Mouse (Mus musculus) ES-E14 (cell line): ENCODE data around the gene Hsd17b6. TPM values are rescaled to one million over a fixed set of nuclear protein-coding genes. Genes with fewer than 3 reads are reported as not detected.
A peak's percentile ranks its signal among the peaks of the same experiment; 100 is the strongest.

Source experiments
- DNase-seq: peaks from one replicate; pipeline ENCODE4 v3.0.0-alpha.2; 2013; ENCODE audit warnings: low read depth, low spot score
- H3K27ac ChIP-seq: 2 replicates; pipeline ENCODE4 v1.5.1; 2012; ENCODE audit warnings: low read depth, mild to moderate bottlenecking, low read length, moderate library complexity, mixed read lengths; ENCODE audit not compliant: poor library complexity, insufficient read depth, severe bottlenecking
- H3K36me3 ChIP-seq: 2 replicates; pipeline ENCODE4 v1.6.1; 2012; ENCODE audit warnings: mild to moderate bottlenecking, low read length, moderate library complexity, mixed read lengths; ENCODE audit not compliant: control insufficient read depth, poor library complexity, insufficient read depth, severe bottlenecking
- H3K4me1 ChIP-seq, 2 experiments: fragments of 150-350 bp in 1 of 2; sonication (generic) in 1 of 2; 2 replicates each; pipeline ENCODE4 v1.6.1; 2012; ENCODE audit warnings: low read length in 2 of 2, mild to moderate bottlenecking in 1 of 2, mixed read lengths in 1 of 2; ENCODE audit not compliant: control insufficient read depth in 2 of 2, insufficient read depth in 2 of 2, poor library complexity in 1 of 2
- H3K4me3 ChIP-seq, 2 experiments: fragments of 150-350 bp in 1 of 2; sonication (generic) in 1 of 2; 2 replicates each; pipeline ENCODE4 v1.5.1; 2012; ENCODE audit warnings: low read length in 2 of 2, low read depth in 1 of 2, mild to moderate bottlenecking in 1 of 2, mixed read lengths in 1 of 2; ENCODE audit not compliant: insufficient read depth in 1 of 2, poor library complexity in 1 of 2, severe bottlenecking in 1 of 2
- H3K9ac ChIP-seq: 2 replicates; pipeline ENCODE4 v1.6.1; 2012; ENCODE audit warnings: low read depth, mild to moderate bottlenecking, low read length, mixed read lengths; ENCODE audit not compliant: poor library complexity, insufficient read depth, severe bottlenecking
- H3K9me3 ChIP-seq: fragments of 150-350 bp; sonication (generic); 2 replicates; pipeline ENCODE4 v1.6.1; 2012; ENCODE audit warnings: low read depth, mild to moderate bottlenecking, low read length; ENCODE audit not compliant: control insufficient read depth, insufficient read depth
- CHD2 ChIP-seq: IDR thresholded peaks from 2 replicates; pipeline ENCODE4 v1.6.1; 2014; ENCODE audit warnings: mild to moderate bottlenecking, low read depth, low read length, inconsistent platforms
- HCFC1 ChIP-seq: IDR thresholded peaks from 2 replicates; pipeline ENCODE4 v1.6.1; 2012; ENCODE audit warnings: low read length, inconsistent platforms, borderline replicate concordance; ENCODE audit not compliant: insufficient read depth
- MAFK ChIP-seq: IDR thresholded peaks from 2 replicates; pipeline ENCODE4 v1.6.1; 2014; ENCODE audit warnings: mild to moderate bottlenecking, low read depth, low read length, inconsistent platforms; ENCODE audit not compliant: insufficient read depth
- ZC3H11A ChIP-seq: IDR thresholded peaks from 2 replicates; pipeline ENCODE4 v1.6.1; 2012; ENCODE audit warnings: low read depth, mild to moderate bottlenecking, inconsistent platforms, low read length, borderline replicate concordance
- ZNF384 ChIP-seq: IDR thresholded peaks from 2 replicates; pipeline ENCODE4 v1.6.1; 2012; ENCODE audit warnings: low read depth, low read length, inconsistent platforms
- in situ Hi-C, 2 experiments: fragments of 600-800 bp; cut with MboI; formaldehyde crosslinking; loops; one replicate each; pipeline ENCODE4 v1.15.1; 2025; ENCODE audit warnings: low sequenced_read_pairs in 2 of 2, inconsistent platforms in 1 of 2; ENCODE audit not compliant: unreplicated experiment in 2 of 2
- total RNA-seq: library from RNA; depleted of rRNA; stranded (reverse); fragments of 300-350 nt; gene quantifications from 2 replicates; pipeline ENCODE4 v1.2.3, GENCODE M21; 2012

The Hsd17b6 gene
- total RNA-seq, 1 experiment: 0.22 TPM

DNA sequence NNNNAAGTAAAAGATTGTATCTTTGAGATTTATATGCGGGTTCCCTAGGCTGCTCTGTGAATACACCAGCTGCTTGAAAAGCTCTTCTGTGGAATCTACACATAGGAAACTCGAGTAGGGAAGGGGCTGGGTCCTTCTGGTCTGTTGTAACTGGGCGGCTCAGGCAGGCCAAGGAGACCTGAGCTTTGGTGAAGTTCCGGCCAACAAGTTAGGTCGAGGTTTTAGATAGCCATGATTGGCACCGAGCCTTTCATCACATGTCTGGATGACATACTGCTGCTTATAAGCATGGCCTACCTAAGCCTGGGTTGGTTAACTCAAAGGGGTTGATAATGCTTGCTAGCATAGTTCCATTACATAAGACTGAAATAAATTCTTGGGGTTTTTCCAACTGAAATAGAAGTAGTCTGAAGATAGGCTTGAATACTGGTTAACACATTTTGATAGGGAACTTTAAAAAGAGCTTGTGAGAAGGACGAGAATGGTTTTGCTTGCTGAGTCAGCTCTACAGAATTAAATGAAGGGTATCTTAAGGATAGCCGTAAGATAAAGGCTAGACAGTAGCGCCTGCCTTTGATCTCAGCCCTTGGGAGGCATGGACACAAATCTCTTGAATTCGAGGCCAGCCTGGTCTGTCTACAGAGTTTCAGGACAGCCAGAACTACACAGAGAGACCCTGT is 29.5 kb upstream of the Hsd17b6 start:
- H3K9ac ChIP-seq: peak overlapping the region; percentile 100
- in situ Hi-C loops: no loop called here
- TF ChIP-seq MAFK: peak; percentile 72; the same call in 1 of the 2 replicates
- TF ChIP-seq HCFC1: no peak
- TF ChIP-seq ZC3H11A: no peak
- peaks cover 5 to 20% of the 10 kb centered on the region in 2 experiments; a peak in 3 of 4 replicates for H3K4me1 ChIP-seq
- no peak for DNase-seq
- peak overlapping the region; percentile 93 to 98 for H3K4me3 ChIP-seq
- peaks cover 43% of the 10 kb centered on the region for H3K36me3 ChIP-seq
- H3K27ac ChIP-seq: peak overlapping the region; percentile 60
- H3K9me3 ChIP-seq: no peaks in the 10 kb centered on the region

DNA sequence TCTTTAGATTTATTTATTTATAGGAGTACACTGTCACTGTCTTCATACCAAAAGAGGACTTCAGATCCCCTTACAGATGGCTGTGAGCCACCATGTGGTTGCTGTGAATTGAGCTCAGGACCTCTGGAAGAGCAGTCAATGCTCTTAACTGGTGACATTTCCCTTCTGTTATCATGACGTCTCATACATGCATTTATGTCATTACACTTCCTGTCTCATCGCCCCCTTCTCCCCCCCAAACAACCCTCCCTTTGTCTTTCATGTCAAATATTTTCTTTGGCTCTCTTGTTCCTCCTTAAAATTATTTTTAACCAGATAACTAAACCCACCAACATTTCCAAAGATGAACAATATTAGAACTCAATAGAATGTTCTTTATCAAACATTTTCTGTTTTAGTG is 23.4 kb upstream of the Hsd17b6 start:
- Histone ChIP-seq H3K4me1 (peaks cover 0 to 4% of the 10 kb centered on the region in 2 experiments; a peak in 1 of 4 replicates), H3K4me3 (no peak overlapping the region), H3K9me3 (no peaks in the 10 kb centered on the region), H3K9ac (no peak overlapping the region), H3K27ac (no peak overlapping the region), H3K36me3 (peaks cover 15% of the 10 kb centered on the region)
- no peak for DNase-seq
- in situ Hi-C loops: no loop called here
- TF ChIP-seq CHD2: no peak
- TF ChIP-seq MAFK: no peak
- TF ChIP-seq ZC3H11A: no peak
- no peak for TF ChIP-seq ZNF384
- no peak for TF ChIP-seq HCFC1

GRCm38 (mm10) chr10:128029931-128030330 is 22.5 kb upstream of the Hsd17b6 start:
- Histone ChIP-seq H3K36me3 (peaks cover 21% of the 10 kb centered on the region), H3K9ac (no peak overlapping the region), H3K4me3 (no peak overlapping the region), H3K9me3 (no peaks in the 10 kb centered on the region), H3K4me1 (peaks cover 0 to 4% of the 10 kb centered on the region in 2 experiments; a peak in 1 of 4 replicates), H3K27ac (no peak overlapping the region)
- in situ Hi-C loops: no loop called here
- no peak for TF ChIP-seq ZNF384
- TF ChIP-seq ZC3H11A: no peak
- no peak for TF ChIP-seq CHD2
- TF ChIP-seq MAFK: no peak
- no peak for TF ChIP-seq HCFC1
- no peak for DNase-seq

DNA sequence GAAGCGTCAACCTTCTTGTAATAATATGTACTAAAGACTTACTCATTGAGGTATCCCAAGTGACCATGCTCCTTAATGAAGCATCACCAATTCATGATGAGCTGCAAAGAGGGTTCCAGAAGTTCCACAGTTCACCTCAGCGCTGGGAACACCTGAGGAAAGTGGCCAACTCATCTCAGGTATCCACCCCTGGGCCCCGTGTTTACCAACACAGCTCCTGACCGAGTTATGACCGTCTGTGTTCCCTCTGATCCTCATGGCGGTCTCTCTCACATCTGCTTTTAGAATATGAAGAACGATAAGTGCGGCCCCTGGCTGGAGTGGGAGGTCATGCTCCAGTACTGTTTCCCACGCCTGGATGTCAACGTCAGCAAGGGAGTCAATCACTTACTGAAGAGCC is 16.1 kb upstream of the Hsd17b6 start:
- no peak for TF ChIP-seq ZC3H11A
- TF ChIP-seq ZNF384: no peak
- TF ChIP-seq MAFK: no peak
- no peak for TF ChIP-seq HCFC1
- TF ChIP-seq CHD2: no peak
- H3K9ac ChIP-seq: no peak overlapping the region
- no peak for DNase-seq
- H3K9me3 ChIP-seq: no peaks in the 10 kb centered on the region
- no peaks in the 10 kb centered on the region for H3K4me1 ChIP-seq
- in situ Hi-C loops: no loop called here
- H3K4me3 ChIP-seq: no peak overlapping the region
- peaks cover 44% of the 10 kb centered on the region for H3K36me3 ChIP-seq
- H3K27ac ChIP-seq: no peak overlapping the region

GRCm38 (mm10) chr10:128022196-128022595 is 14.8 kb upstream of the Hsd17b6 start:
- TF ChIP-seq ZC3H11A: no peak
- no peak for TF ChIP-seq HCFC1
- TF ChIP-seq MAFK: no peak
- no peak for TF ChIP-seq ZNF384
- no peak for TF ChIP-seq CHD2
- Histone ChIP-seq H3K9me3 (no peaks in the 10 kb centered on the region), H3K27ac (no peak overlapping the region), H3K9ac (no peak overlapping the region), H3K4me1 (no peaks in the 10 kb centered on the region), H3K36me3 (peaks cover 47% of the 10 kb centered on the region), H3K4me3 (no peak overlapping the region)
- no peak for DNase-seq
- in situ Hi-C loops: no loop called here
